Mouse (Mus musculus) spleen, adult 2 months (tissue): ENCODE data around the gene Cnot1. TPM values are rescaled to one million over a fixed set of nuclear protein-coding genes. Genes with fewer than 3 reads are reported as not detected.
A peak's percentile ranks its signal among the peaks of the same experiment; 100 is the strongest.

ENCODE experiments used
- DNase-seq, 2 experiments: peaks; one replicate each; pipeline versions ENCODE4 v3.0.0 to v3.0.0-alpha.2; 2012 to 2021; ENCODE audit warnings: low spot score in 2 of 2, low read depth in 1 of 2
- H3K27ac ChIP-seq: fragments of 200-500 bp; 2 replicates; pipeline ENCODE4 v1.5.1; 2012; ENCODE audit warnings: low read length, inconsistent platforms; ENCODE audit not compliant: insufficient read depth
- H3K27me3 ChIP-seq: fragments of 200-500 bp; 2 replicates; pipeline ENCODE4 v1.6.1; 2012; ENCODE audit warnings: mild to moderate bottlenecking, moderate library complexity, low read length, inconsistent platforms; ENCODE audit not compliant: control insufficient read depth, insufficient read depth
- H3K36me3 ChIP-seq: fragments of 200-500 bp; 2 replicates; pipeline ENCODE4 v1.6.1; 2012; ENCODE audit warnings: mild to moderate bottlenecking, low read length, inconsistent platforms; ENCODE audit not compliant: control insufficient read depth, insufficient read depth
- H3K4me1 ChIP-seq: fragments of 200-500 bp; 2 replicates; pipeline ENCODE4 v1.6.1; 2011; ENCODE audit warnings: inconsistent platforms; ENCODE audit not compliant: control insufficient read depth, insufficient read depth, insufficient read length
- H3K4me3 ChIP-seq: fragments of 200-500 bp; 2 replicates; pipeline ENCODE4 v1.5.1; 2011; ENCODE audit warnings: mild to moderate bottlenecking, inconsistent platforms; ENCODE audit not compliant: insufficient read depth, insufficient read length; ENCODE audit errors: extremely low read depth
- CTCF ChIP-seq: fragments of 200-500 bp; IDR thresholded peaks from 2 replicates; pipeline ENCODE4 v1.5.1; 2011; ENCODE audit warnings: mild to moderate bottlenecking, inconsistent platforms; ENCODE audit not compliant: insufficient read depth, insufficient read length, insufficient replicate concordance; ENCODE audit errors: extremely low read depth
- POLR2A ChIP-seq: fragments of 200-500 bp; IDR thresholded peaks from 2 replicates; pipeline ENCODE4 v1.6.1; 2011; ENCODE audit warnings: low read depth, low read length, inconsistent platforms
- WGBS: fragments of 180-500 bp; shearing (Covaris S2); methylation state at CpG from one replicate; pipeline ENCODE4 v1.1.7; 2018; 5-methylcytosine and 5-hydroxymethylcytosine counted together
- polyA plus RNA-seq: library from polyadenylated mRNA; depleted of rRNA; stranded (reverse); fragments of >200 nt; gene quantifications from 2 replicates; pipeline ENCODE4 v1.2.3, GENCODE M21; 2012

The Cnot1 gene
- polyA plus RNA-seq, 1 experiment, result 68.2 TPM

- WGBS, result 86% methylated on average over 3 of the region's 3 CpGs
- H3K36me3 ChIP-seq, result no peaks in the 10 kb centered on the region
- TF ChIP-seq CTCF (no peak), POLR2A (no peak)
Measured at GRCm38 (mm10) chr8:95704538-95704937, 102.7 kb downstream of the Cnot1 start.

GRCm38 (mm10) chr8:95703461-95704260, 103.6 kb downstream of the Cnot1 start:
- Histone ChIP-seq H3K36me3 (no peaks in the 10 kb centered on the region), H3K27ac (no peak overlapping the region), H3K4me3 (no peak overlapping the region), H3K4me1 (no peaks in the 10 kb centered on the region; the same call in 1 of the 2 replicates), H3K27me3 (peaks cover 2% of the 10 kb centered on the region; the same call in 1 of the 2 replicates)
- TF ChIP-seq CTCF (no peak), POLR2A (no peak)
- no peak for DNase-seq
- WGBS, result 16% methylated on average over 15 of the region's 15 CpGs

More at GRCm38 (mm10) chr8:95704538-95704937, 102.7 kb downstream of the Cnot1 start:
- Histone ChIP-seq H3K27ac (no peak overlapping the region), H3K4me1 (no peaks in the 10 kb centered on the region; the same call in 1 of the 2 replicates), H3K4me3 (no peak overlapping the region), H3K27me3 (peaks cover 2% of the 10 kb centered on the region; the same call in 1 of the 2 replicates)
- DNase-seq, result no peak

- peak overlapping the region; percentile 42; the same call in 1 of the 2 replicates for H3K4me3 ChIP-seq
- TF ChIP-seq POLR2A (no peak), CTCF (no peak)
- H3K36me3 ChIP-seq, result no peaks in the 10 kb centered on the region
- DNase-seq, result peak in 1 of 2 experiments; percentile 43
- no peaks in the 10 kb centered on the region; the same call in 1 of the 2 replicates for H3K4me1 ChIP-seq
- peaks cover 2% of the 10 kb centered on the region; the same call in 1 of the 2 replicates for H3K27me3 ChIP-seq
- WGBS, result 5% methylated on average over 34 of the region's 34 CpGs
- H3K27ac ChIP-seq, result no peak overlapping the region
Measured at GRCm38 (mm10) chr8:95702480-95703446, 104.5 kb downstream of the Cnot1 start.

- Histone ChIP-seq H3K4me1 (no peaks in the 10 kb centered on the region; the same call in 1 of the 2 replicates), H3K27me3 (peaks cover 2% of the 10 kb centered on the region; the same call in 1 of the 2 replicates), H3K27ac (no peak overlapping the region), H3K4me3 (no peak overlapping the region), H3K36me3 (no peaks in the 10 kb centered on the region)
- WGBS, result 81% methylated on average over 4 of the region's 4 CpGs
- TF ChIP-seq POLR2A (no peak), CTCF (no peak)
- DNase-seq, result no peak
Measured at GRCm38 (mm10) chr8:95701809-95702208, 105.5 kb downstream of the Cnot1 start.

GRCm38 (mm10) chr8:95700282-95700681, 107.0 kb downstream of the Cnot1 start:
- DNase-seq, result no peak
- TF ChIP-seq CTCF (no peak), POLR2A (no peak)
- H3K27ac ChIP-seq, result no peak overlapping the region
- H3K36me3 ChIP-seq, result no peaks in the 10 kb centered on the region
- WGBS, result 62% methylated on average over 9 of the region's 9 CpGs
- H3K27me3 ChIP-seq, result no peaks in the 10 kb centered on the region; the same call in 1 of the 2 replicates
- H3K4me1 ChIP-seq, result no peaks in the 10 kb centered on the region; the same call in 1 of the 2 replicates
- no peak overlapping the region for H3K4me3 ChIP-seq

GRCm38 (mm10) chr8:95698179-95698578, 109.1 kb downstream of the Cnot1 start:
- TF ChIP-seq POLR2A (no peak), CTCF (no peak)
- WGBS, result 8% methylated on average over 6 of the region's 6 CpGs
- Histone ChIP-seq H3K4me1 (no peaks in the 10 kb centered on the region), H3K27ac (no peak overlapping the region), H3K4me3 (no peak overlapping the region), H3K27me3 (peaks cover 6% of the 10 kb centered on the region), H3K36me3 (no peaks in the 10 kb centered on the region)
- DNase-seq, result no peak
